Mouse (Mus musculus) CH12.LX (cell line): ENCODE results near the gene Btn1a1. TPM values are rescaled to one million over a fixed set of nuclear protein-coding genes. Genes with fewer than 3 reads are reported as not detected.
A peak's percentile ranks its signal among the peaks of the same experiment; 100 is the strongest.

Experiments
- DNase-seq: peaks from one replicate; pipeline ENCODE4 v3.0.0-alpha.2; 2013; ENCODE audit errors: extremely low read depth
- H3K27ac ChIP-seq: 2 replicates; pipeline ENCODE4 v1.5.1; 2012; ENCODE audit warnings: low read depth, mild to moderate bottlenecking, control low read depth, moderate library complexity; ENCODE audit not compliant: insufficient read depth
- H3K27me3 ChIP-seq: replicated peaks from 2 replicates; pipeline ENCODE3; 2012; ENCODE audit warnings: inconsistent platforms
- H3K36me3 ChIP-seq, 2 experiments: replicated peaks in 1 of 2; 2 replicates each; pipeline versions ENCODE3 to v1.6.1; 2012; ENCODE audit warnings: inconsistent platforms in 1 of 2, low read length in 1 of 2, mild to moderate bottlenecking in 1 of 2, mixed read lengths in 1 of 2, moderate library complexity in 1 of 2; ENCODE audit not compliant: control insufficient read depth in 1 of 2, insufficient read depth in 1 of 2
- H3K4me1 ChIP-seq, 2 experiments: 2 replicates each; pipeline ENCODE4 v1.6.1; 2012; ENCODE audit warnings: inconsistent platforms in 1 of 2, moderate library complexity in 1 of 2; ENCODE audit not compliant: insufficient read depth in 2 of 2, control insufficient read depth in 1 of 2
- H3K4me2 ChIP-seq: 2 replicates; pipeline ENCODE4 v1.6.1; 2012; ENCODE audit warnings: low read depth, mild to moderate bottlenecking, control low read depth; ENCODE audit not compliant: poor library complexity, insufficient read depth, severe bottlenecking
- H3K4me3 ChIP-seq, 3 experiments: fragments of 150-350 bp in 1 of 3; sonication (generic) in 1 of 3; replicated peaks in 1 of 3; 2 replicates each; pipeline versions ENCODE3 to v1.5.1; 2011 to 2012; ENCODE audit warnings: low read depth in 2 of 3, low read length in 2 of 3, mild to moderate bottlenecking in 2 of 3, moderate library complexity in 2 of 3, control low read depth in 1 of 3, improper control_type of control experiment in 1 of 3, inconsistent platforms in 1 of 3, mixed read lengths in 1 of 3; ENCODE audit not compliant: poor library complexity in 1 of 3
- H3K79me2 ChIP-seq: replicated peaks from 2 replicates; pipeline ENCODE4 v1.6.1; 2012; ENCODE audit warnings: mild to moderate bottlenecking, moderate library complexity; ENCODE audit not compliant: control insufficient read depth, poor library complexity, insufficient read depth, severe bottlenecking; ENCODE audit errors: extremely low read depth
- H3K9ac ChIP-seq: 2 replicates; pipeline ENCODE4 v1.6.1; 2012; ENCODE audit warnings: low read depth, mild to moderate bottlenecking, control low read depth, moderate library complexity; ENCODE audit not compliant: insufficient read depth
- H3K9me3 ChIP-seq: replicated peaks from 2 replicates; pipeline ENCODE3; 2012; ENCODE audit warnings: low read length, inconsistent platforms, mixed read lengths
- BHLHE40 ChIP-seq: IDR thresholded peaks from 2 replicates; pipeline ENCODE4 v1.6.1; 2011; ENCODE audit warnings: mild to moderate bottlenecking, low read depth, low read length, improper control_type of control experiment
- CHD2 ChIP-seq: IDR thresholded peaks from 2 replicates; pipeline ENCODE4 v1.6.1; 2011; ENCODE audit warnings: low read length, improper control_type of control experiment
- CTCF ChIP-seq, 2 experiments: IDR thresholded peaks in 1 of 2; conservative IDR thresholded peaks in 1 of 2; 2 replicates each; pipeline ENCODE4 v1.5.1; 2011 to 2012; ENCODE audit warnings: low read depth in 2 of 2, low read length in 2 of 2, improper control_type of control experiment in 1 of 2, inconsistent platforms in 1 of 2, mild to moderate bottlenecking in 1 of 2, moderate library complexity in 1 of 2
- E2F4 ChIP-seq: IDR thresholded peaks from 2 replicates; pipeline ENCODE4 v1.6.1; 2011; ENCODE audit warnings: low read depth, low read length, improper control_type of control experiment; ENCODE audit not compliant: insufficient replicate concordance
- HCFC1 ChIP-seq: IDR thresholded peaks from 2 replicates; pipeline ENCODE4 v1.6.1; 2012; ENCODE audit warnings: low read depth, mild to moderate bottlenecking, inconsistent platforms, low read length, improper control_type of control experiment
- JUN ChIP-seq: IDR thresholded peaks from 2 replicates; pipeline ENCODE4 v1.6.1; 2011; ENCODE audit warnings: low read depth, mild to moderate bottlenecking, low read length, improper control_type of control experiment, moderate library complexity; ENCODE audit not compliant: insufficient read depth
- JUND ChIP-seq: conservative IDR thresholded peaks from 2 replicates; pipeline ENCODE4 v1.6.1; 2011; ENCODE audit warnings: low read depth, low read length, improper control_type of control experiment
- MAFK ChIP-seq: IDR thresholded peaks from 2 replicates; pipeline ENCODE4 v1.6.1; 2011; ENCODE audit warnings: low read length, improper control_type of control experiment; ENCODE audit not compliant: insufficient replicate concordance
- MEF2A ChIP-seq: IDR thresholded peaks from 2 replicates; pipeline ENCODE4 v1.6.1; 2014; ENCODE audit warnings: low read depth, mild to moderate bottlenecking, inconsistent platforms, low read length, improper control_type of control experiment, borderline replicate concordance
- MXI1 ChIP-seq: IDR thresholded peaks from 2 replicates; pipeline ENCODE4 v1.6.1; 2011; ENCODE audit warnings: mild to moderate bottlenecking, low read depth, low read length, improper control_type of control experiment
- NRF1 ChIP-seq: IDR thresholded peaks from 2 replicates; pipeline ENCODE4 v1.6.1; 2014; ENCODE audit warnings: low read depth, mild to moderate bottlenecking, inconsistent platforms, low read length, improper control_type of control experiment, moderate library complexity
- PAX5 ChIP-seq: IDR thresholded peaks from 2 replicates; pipeline ENCODE4 v1.6.1; 2012; ENCODE audit warnings: low read length, inconsistent platforms, mixed read lengths
- POLR2A ChIP-seq: IDR thresholded peaks from 2 replicates; pipeline ENCODE4 v1.6.1; 2011; ENCODE audit warnings: low read depth, mild to moderate bottlenecking, improper control_type of control experiment, low read length
- RAD21 ChIP-seq: IDR thresholded peaks from 2 replicates; pipeline ENCODE4 v1.6.1; 2011; ENCODE audit warnings: low read depth, mild to moderate bottlenecking, low read length, improper control_type of control experiment, moderate library complexity
- SIN3A ChIP-seq: IDR thresholded peaks from 2 replicates; pipeline ENCODE4 v1.6.1; 2012; ENCODE audit warnings: low read length, improper control_type of control experiment, inconsistent platforms
- TBP ChIP-seq: conservative IDR thresholded peaks from 2 replicates; pipeline ENCODE4 v1.6.1; 2011; ENCODE audit warnings: low read depth, low read length, improper control_type of control experiment
- UBTF ChIP-seq: IDR thresholded peaks from 2 replicates; pipeline ENCODE4 v1.6.1; 2012; ENCODE audit warnings: low read depth, mild to moderate bottlenecking, inconsistent platforms, low read length, improper control_type of control experiment, moderate library complexity
- USF1 ChIP-seq: IDR thresholded peaks from 2 replicates; pipeline ENCODE4 v1.6.1; 2014; ENCODE audit warnings: low read depth, mild to moderate bottlenecking, inconsistent platforms, low read length, improper control_type of control experiment
- USF2 ChIP-seq: conservative IDR thresholded peaks from 2 replicates; pipeline ENCODE4 v1.6.1; 2011; ENCODE audit warnings: low read depth, low read length, improper control_type of control experiment
- ZC3H11A ChIP-seq: IDR thresholded peaks from 2 replicates; pipeline ENCODE4 v1.6.1; 2012; ENCODE audit warnings: low read depth, mild to moderate bottlenecking, inconsistent platforms, low read length, improper control_type of control experiment
- ZKSCAN1 ChIP-seq: IDR thresholded peaks from 2 replicates; pipeline ENCODE4 v1.6.1; 2012; ENCODE audit warnings: low read depth, inconsistent platforms, low read length, improper control_type of control experiment, borderline replicate concordance
- dilution Hi-C: fragments of 300-500 bp; cut with MboI; formaldehyde crosslinking; loops from 2 replicates; pipeline ENCODE4 v1.14.3; 2020; ENCODE audit warnings: low sequenced_read_pairs; ENCODE audit not compliant: extremely low pct_unique_long_range_greater_than_20kb, extremely low pct_ligation_motif_present
- in situ Hi-C: fragments of 300-500 bp; cut with MboI; formaldehyde crosslinking; loops from 3 replicates; pipeline ENCODE4 v1.14.3; 2019; ENCODE audit warnings: low sequenced_read_pairs, low pct_ligation_motif_present, low pct_unique_long_range_greater_than_20kb, mixed read lengths
- polyA plus RNA-seq: library from polyadenylated mRNA; unstranded; fragments of >175 nt; gene quantifications from 2 replicates; pipeline ENCODE4 v1.2.1, GENCODE M21; 2012; ENCODE audit warnings: low read depth; ENCODE audit not compliant: insufficient read length
- total RNA-seq, 2 experiments: library from RNA; depleted of rRNA; stranded (reverse); fragments of 300-350 nt in 1 of 2; fragments of >200 nt in 1 of 2; gene quantifications; 2 replicates each; pipeline ENCODE4 v1.2.3; 2012 to 2014

The Btn1a1 gene
- total and polyA plus RNA-seq, 3 experiments: 0.20 to 0.51 (median 0.21) TPM

DNA sequence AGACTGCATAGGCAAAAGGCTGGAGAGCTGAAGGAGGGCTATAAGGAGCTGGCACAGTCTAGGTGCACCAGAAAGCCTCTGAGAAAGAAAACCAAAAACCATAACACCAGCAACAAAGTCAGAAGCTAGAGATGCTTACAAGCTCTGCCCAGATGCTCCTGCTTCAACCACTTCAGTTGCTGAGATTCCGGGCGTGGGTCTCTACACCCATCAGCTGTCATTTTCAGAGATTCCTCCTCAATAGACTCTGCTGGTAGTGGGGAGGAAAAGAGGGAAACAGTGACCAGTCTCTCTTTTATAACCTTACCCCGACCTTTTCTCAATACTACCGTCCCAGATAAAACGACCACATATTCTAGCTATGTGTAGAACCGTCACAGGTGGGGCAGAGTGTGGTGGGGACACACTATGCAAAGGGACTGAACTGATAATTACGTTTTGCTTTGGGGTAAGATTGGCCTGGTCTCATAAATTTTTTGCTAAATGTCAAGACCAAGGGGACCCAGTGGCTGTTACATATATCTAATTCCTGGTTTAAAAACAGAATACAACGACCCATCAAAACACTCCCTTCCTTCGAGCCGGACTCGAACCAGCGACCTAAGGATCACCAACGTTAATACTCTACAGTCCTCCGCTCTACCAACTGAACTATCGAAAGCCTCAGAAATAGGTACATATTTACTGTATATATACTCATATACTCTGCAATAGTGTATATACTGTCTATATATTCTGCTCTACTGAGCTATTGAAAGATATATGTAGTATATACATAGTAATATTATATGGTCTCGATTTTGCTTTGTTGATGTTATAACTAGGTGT is 37.3 kb downstream of the Btn1a1 start:
- Histone ChIP-seq H3K27ac (peak overlapping the region; percentile 31; the same call in 1 of the 2 replicates), H3K79me2 (peaks cover 7% of the 10 kb centered on the region; the same call in 1 of the 2 replicates), H3K9ac (peak overlapping the region; percentile 67), H3K4me2 (peak overlapping the region; percentile 72), H3K4me1 (peaks cover 0 to 17% of the 10 kb centered on the region in 2 experiments; a peak in 2 of 4 replicates), H3K27me3 (no peaks in the 10 kb centered on the region), H3K4me3 (peak overlapping the region; percentile 38 to 49 (median 45)), H3K9me3 (no peaks in the 10 kb centered on the region), H3K36me3 (no peaks in the 10 kb centered on the region)
- DNase-seq: peak; percentile 80
- TF ChIP-seq POLR2A (peak; percentile 39; the same call in 1 of the 2 replicates), CHD2 (no peak), TBP (peak; percentile 100)
- in situ Hi-C loops: loop anchor here (10.0 to 25.0 kb wide), 3 partner anchors 1384 to 1566 kb away; partner anchors contain the start of genes Hist1h2ag, Hist1h2bj, Hist1h4i and Zfp184
- dilution Hi-C loops: no loop called here

DNA sequence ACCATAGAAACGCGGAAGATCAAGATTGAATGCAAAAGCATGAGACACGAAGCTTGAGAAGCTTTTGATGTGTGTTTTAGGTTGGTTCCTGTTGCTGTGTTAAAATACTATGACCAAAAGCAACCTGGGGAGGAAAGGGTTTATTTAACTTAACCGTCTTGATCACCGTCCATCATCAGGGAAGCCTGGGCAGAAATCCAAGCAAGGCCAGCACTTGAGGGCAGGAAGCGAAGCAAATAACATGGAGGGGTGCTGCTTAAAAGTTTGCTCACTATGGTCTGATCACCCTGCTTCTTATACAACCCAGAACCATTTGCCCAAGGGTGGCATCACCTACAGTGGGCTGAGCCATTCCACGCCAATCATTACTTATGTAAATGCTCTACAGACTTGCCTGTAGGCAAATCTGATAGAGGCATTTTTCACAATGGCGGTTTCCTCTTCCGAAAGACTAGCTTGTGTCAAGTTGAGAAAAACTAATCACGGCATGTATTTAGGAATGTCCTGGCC is 38.2 kb downstream of the Btn1a1 start:
- Histone ChIP-seq H3K36me3 (peaks cover 2% of the 10 kb centered on the region in 2 experiments), H3K4me3 (peak overlapping the region; percentile 36 to 45 (median 38)), H3K27ac (peak overlapping the region; percentile 77), H3K4me2 (peak overlapping the region; percentile 72), H3K79me2 (peaks cover 16% of the 10 kb centered on the region), H3K27me3 (no peaks in the 10 kb centered on the region)
- DNase-seq: peak; percentile 53
- TF ChIP-seq USF1 (no peak), JUND (no peak), CHD2 (no peak), SIN3A (no peak), POLR2A (no peak), NRF1 (no peak), HCFC1 (no peak), MXI1 (no peak), PAX5 (no peak), UBTF (no peak), BHLHE40 (no peak), ZC3H11A (no peak), RAD21 (no peak), E2F4 (no peak), MEF2A (no peak), USF2 (no peak), MAFK (no peak), JUN (no peak), ZKSCAN1 (no peak), CTCF (conservative IDR thresholded peaks at IDR 0.05 in 1 of 2, IDR thresholded peaks at IDR 0.05 in 1 of 2; ENCODE audit: low read depth in 2 of 2, low read length in 2 of 2) (no peak)
- TF ChIP-seq, all 38 proteins: peak for 0
- in situ Hi-C loops (loop anchor here (10.0 to 25.0 kb wide), 3 partner anchors 1383 to 1565 kb away; partner anchors contain the start of genes Hist1h2ag, Hist1h2bj, Hist1h4i and Zfp184), dilution Hi-C loops (no loop called here)
- peaks cover 4 to 22% of the 10 kb centered on the region in 2 experiments for H3K4me1 ChIP-seq
- H3K9me3 ChIP-seq: no peaks in the 10 kb centered on the region
- H3K9ac ChIP-seq: peak overlapping the region; percentile 30; the same call in 1 of the 2 replicates
